Mouse (Mus musculus): ENCODE measurements at regions not wholly inside any gene's neighbourhood (a gene's known extent, or its start where the extent isn't known, plus 50 kb on each side); places are given as distances from the start of the nearest gene placed in this dataset.

DNA sequence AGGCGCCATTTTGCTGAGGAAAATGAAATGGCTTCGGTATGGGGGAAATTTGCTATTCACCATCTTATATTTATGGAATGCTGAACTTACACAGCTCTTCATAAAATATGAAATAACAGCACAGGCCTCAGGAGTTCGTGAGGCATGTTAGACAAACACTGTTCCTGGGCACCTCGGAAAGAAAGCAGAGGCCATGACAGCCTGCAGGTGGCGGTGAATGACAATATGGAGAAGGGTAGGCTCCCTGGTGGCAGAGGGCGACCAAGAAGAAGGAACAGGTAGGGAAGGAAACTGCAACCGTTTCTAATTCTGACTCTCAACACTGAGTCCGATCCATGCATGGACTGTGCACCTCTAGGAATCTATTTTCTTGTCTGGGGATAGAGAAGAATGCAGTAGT lies 553.6 kb upstream of the Tmpo start:
- no peak for DNase-seq (ENCODE audit: low read depth, low spot score)

DNA sequence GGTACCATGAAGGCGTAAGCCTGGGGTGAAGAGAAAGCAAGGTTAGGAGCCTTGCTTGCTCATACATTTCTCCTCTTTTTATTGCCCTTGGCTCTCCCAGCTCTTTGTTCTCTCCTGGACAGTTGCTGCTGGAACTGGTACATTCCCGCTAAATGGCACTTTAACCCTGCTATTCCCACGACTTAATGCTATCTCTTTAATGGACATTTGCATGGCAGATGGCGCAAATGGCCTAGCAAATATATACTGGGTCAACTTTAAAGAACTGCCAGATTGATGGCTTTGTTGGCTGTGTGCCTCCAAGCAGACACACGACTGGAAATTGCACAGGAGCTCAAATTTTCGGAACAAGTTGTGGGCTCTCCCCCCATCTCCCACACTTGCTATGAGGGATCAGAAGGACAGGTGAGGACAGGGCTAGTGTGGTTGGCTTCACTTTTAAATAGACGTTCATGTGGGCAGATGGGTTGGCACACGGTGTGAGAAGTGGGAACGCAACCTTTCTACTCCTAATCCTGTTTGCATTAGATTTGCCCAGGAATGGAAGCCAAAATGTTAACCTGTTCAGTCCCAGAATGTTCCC lies 551.0 kb upstream of the Tmpo start:
- DNase-seq (ENCODE audit: low read depth, low spot score) = no peak

DNA sequence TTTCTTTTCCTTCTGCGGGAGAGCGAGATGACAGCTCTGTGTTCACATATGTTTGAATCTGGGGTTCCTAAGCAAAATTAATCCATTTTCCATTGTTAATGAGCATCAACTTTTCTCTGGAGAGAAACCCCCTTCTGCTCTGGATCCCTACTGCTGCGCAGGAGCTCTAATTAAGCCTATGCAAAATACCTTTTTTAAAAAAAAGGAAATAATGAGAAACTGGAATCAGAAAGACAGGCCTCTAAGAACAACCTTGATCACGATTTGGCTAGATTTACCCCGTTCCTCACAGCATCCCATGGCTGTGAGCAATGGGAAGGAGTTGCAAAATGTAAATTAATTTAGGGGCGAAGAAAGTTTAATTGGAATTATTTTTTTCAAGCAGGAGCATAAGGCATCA lies 548.9 kb upstream of the Tmpo start:
- DNase-seq (ENCODE audit: low read depth, low spot score) = no peak

DNA sequence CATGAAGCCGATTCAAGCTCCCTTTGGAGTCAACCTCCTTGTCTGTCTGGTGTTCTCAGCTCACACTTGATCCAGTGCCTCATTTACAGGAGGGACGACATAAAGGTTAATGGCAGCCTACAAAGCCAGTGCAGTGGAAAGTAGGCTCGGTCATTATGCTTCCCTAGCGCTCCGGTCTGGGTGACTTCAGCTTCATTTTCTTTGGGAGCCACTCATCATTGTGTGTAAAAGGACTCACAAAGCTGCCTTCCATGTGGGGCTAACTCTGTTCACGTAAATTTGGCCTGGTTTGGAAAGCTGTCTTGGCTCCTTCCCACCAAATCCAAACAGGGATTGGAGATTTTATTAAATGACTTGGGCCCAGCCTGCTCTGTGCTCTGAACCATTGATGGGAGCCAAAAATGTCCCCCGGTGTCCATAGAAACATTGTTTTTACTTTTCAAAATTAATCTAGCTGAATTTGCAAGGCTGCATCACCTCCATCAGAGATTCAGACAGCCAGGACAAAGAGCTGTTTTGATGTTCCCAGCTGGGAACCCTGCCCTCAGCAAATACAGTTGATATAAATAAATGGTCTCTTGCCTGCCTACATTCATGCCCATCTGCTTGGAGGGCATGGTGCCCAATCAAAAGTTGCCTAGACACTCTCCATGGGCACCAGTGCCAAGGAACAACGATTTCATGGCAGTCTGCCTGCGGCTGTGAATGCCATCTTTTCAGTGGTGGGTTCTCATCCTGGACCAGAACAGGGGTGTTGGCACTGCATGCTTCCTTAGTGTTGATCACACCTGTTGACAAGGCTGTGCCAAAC lies 538.7 kb upstream of the Tmpo start:
- DNase-seq (ENCODE audit: low read depth, low spot score) = no peak

- DNase-seq (ENCODE audit: low read depth, low spot score) = no peak
These were observed 535.5 kb upstream of the Tmpo start for GRCm38 (mm10) chr10:91716604-91717003.

- no peak for DNase-seq (ENCODE audit: low read depth, low spot score)
These were observed 533.5 kb upstream of the Tmpo start for GRCm38 (mm10) chr10:91714648-91715047.

DNA sequence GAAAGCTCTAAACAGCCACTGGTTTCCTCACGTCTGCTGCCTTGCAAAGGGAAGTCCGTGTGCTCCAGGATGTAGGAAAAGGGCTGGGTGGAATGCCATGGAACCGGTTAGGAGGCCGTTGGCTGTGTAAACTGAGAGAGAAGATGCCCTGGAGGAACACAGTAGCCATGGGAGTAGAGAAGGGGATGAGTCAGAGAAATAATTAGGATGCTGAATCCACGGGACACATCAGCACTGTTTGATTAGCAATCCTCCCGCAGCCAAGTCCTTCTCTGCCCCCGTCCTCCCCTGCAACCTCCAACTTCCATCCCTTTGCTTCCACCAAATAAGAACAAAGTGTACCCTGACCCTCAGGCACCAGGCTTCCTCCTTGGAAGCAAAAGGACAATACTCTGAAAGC lies 532.4 kb upstream of the Tmpo start:
- no peak for DNase-seq (ENCODE audit: low read depth, low spot score)

- DNase-seq (ENCODE audit: low read depth, low spot score) = no peak
These were observed 525.7 kb upstream of the Tmpo start for GRCm38 (mm10) chr10:91706816-91707215.

DNA sequence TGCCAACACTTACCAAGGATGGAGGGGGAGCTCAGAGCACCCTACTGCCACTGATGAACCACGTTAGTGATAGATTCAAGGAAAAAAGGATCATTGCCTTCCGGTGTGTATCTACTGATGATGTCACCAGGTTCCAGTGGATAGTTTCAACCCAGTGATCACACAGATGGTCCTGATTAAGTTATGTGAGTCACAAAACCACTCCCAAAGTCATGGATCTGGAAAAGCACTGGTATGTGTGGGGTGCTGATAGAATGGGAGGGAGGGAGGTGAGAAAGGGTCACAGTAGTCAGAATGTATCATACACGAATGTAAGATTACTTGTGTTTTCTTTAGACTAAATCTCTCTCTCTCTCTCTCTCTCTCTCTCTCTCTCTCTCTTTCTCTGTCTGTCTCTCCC lies 523.6 kb upstream of the Tmpo start:
- no peak for DNase-seq (ENCODE audit: low read depth, low spot score)

- no peak for DNase-seq (ENCODE audit: low read depth, low spot score)
These were observed 520.7 kb upstream of the Tmpo start for GRCm38 (mm10) chr10:91701822-91702221.

- no peak for DNase-seq (ENCODE audit: low read depth, low spot score)
These were observed 505.0 kb upstream of the Tmpo start for GRCm38 (mm10) chr10:91686082-91686618.

GRCm38 (mm10) chr10:91685164-91686027 lies 504.3 kb upstream of the Tmpo start:
- DNase-seq (ENCODE audit: low read depth, low spot score) = no peak

DNA sequence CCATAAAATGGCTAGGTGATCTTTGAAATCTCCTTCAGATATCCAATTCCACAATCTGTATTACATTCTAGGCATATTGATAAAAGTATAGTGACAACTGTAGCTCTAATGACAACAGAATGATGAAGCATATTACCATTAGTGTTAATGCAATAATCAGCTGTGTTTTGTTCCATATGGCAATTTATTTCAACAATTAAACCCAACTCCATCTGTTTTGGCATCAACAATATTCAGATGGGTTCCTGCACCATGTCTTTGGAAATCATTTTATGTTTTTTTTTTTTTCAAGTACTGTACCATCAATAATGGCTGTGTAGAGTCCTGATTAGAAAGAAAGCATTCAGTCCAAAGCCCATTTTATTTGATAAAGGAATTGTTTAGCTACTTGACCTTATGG lies 498.5 kb upstream of the Tmpo start:
- DNase-seq (ENCODE audit: low read depth, low spot score) = no peak

DNA sequence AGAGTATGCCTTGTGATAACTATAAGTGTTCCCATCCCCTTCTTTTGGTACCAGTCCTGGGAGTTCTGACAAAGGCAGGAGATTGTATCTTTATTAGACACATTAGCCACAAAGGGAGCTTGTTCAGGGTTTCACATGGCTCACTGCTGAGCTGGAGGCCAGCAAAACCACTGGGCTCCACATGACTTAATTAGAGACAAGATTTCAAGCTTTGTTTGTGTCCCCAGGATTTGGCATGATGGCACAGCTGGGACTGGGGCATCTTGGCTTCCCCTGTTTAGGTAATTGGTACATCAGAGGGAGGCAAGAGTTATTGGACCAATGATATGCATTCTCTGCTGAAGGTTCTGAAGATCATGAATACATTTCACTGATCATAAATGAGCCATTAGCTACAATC lies 456.8 kb upstream of the Tmpo start:
- no peak for DNase-seq (ENCODE audit: low read depth, low spot score)

- no peak for DNase-seq (ENCODE audit: low read depth, low spot score)
These were observed 447.6 kb upstream of the Tmpo start for GRCm38 (mm10) chr10:91628672-91629071.

DNA sequence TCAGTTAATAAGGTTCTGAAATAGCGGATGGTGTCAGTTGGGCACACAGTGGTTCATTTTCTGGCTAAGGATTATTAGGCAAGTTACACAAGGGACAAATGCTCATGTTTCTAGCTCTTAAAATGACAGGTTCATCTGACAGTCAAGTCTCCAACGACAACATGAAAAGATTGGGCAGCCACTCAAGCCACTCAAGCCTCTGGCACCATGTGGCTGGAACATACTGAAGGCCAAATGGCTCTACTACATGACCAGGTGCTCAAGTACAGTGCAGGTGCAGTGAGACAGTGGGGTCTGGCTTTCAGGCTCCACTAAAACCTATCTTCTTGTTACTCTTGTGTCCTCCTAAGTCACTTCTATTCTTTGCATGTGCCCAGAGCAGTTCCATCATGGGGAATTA lies 441.2 kb upstream of the Tmpo start:
- no peak for DNase-seq (ENCODE audit: low read depth, low spot score)

DNA sequence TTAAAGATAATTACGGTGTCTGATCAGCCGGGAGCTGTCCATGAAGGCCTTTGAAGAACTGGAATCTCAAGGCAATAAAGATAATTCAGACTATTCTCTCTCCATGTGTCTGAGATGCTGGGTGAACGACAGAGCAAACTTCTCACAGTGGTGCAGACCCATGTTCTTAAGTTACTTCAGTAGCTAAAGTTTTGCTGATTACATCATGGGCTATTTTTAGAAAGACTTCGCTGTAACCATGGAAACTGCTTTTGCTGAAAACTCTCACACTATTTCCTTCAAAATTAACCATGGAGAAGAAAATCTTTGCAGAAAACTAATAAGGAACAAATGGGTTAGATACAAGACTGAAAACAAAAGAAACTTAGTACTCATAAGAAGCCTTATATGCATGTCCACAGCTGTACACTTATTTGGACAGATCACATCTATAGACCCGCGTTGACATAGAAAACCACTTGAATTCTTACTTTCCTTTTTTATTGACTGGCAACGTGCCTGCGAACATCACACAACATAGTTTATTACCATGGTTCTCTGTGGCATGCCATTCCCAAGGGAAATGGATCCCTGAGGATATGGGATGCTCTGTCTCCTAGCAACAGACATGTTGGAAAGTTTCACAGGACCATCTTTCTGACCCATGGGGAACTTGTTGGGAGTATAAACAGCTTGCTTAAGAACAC lies 432.8 kb upstream of the Tmpo start:
- no peak for DNase-seq (ENCODE audit: low read depth, low spot score)

DNA sequence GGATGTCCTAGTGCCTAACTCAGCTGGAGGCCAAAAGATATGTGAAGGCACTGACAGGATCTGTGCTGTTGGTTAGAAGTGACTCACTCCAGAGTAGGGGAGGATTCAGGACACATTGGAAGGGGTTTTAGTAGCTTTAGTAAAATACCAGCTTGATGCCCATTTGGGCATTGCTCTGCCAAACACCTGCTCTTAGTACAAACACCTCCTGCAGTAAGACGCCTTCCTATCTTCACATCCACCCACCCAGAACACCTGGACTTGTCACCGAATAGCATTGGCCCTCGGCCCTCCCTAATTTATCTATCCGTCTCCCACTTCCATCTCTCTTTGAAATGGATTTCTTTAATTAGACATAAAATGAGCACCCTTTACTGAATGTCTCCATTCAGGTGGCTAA lies 430.9 kb upstream of the Tmpo start:
- DNase-seq (ENCODE audit: low read depth, low spot score) = no peak

GRCm38 (mm10) chr10:91594891-91595290 lies 413.8 kb upstream of the Tmpo start:
- DNase-seq (ENCODE audit: low read depth, low spot score) = no peak

- DNase-seq (ENCODE audit: low read depth, low spot score) = no peak
These were observed 412.3 kb upstream of the Tmpo start for GRCm38 (mm10) chr10:91593378-91593777.

DNA sequence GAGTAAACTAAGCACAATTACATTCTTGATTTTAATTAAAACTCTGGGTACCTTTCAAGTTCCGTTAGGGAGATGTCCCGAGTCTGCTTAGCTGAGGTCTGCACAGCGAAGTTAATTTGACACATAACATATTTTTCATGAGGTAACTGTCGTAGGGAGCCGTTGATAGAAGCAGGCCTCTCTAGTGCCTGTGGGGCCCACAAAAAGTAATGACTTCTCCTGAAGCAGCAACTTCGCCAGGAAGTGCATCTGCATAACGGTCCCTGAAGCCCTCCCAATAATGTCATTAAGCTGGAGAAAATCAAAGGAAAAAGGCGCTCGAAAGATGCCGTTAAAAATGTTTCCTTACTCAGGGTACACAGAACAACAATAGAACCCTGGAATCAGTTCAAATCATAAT lies 410.7 kb upstream of the Tmpo start:
- DNase-seq (ENCODE audit: low read depth, low spot score) = no peak

DNA sequence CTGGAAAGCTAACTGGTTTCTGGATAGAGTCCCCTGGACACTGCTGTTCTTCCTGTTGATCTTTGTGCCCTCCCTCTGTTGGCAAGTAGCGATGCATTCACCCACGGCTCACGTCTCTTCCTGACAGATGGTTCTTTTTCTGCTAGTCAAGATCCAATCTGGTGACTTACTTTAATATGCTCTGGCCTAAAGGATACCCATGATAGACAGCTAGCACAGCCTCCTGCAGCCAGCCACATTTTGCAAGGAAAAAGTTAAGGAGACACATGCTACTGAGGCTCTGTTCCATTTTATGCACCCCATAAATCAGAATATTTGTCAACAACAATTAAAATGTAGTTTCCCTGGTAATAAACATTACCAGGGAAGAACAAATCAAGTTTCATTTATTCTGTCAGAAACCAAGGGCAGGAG lies 410.3 kb upstream of the Tmpo start:
- no peak for DNase-seq (ENCODE audit: low read depth, low spot score)
